10 mouse cellular contexts compared by ENCODE assay signal in genomic region chr17:35222299-35222698, GRCm38 (mm10). TPM values are rescaled to one million over a fixed set of nuclear protein-coding genes. Genes with fewer than 3 reads are reported as not detected.
DNase-seq lines count a peak whose midpoint lies in the region; ATAC-seq and TF ChIP-seq lines count a peak whose summit lies in the region.
"Had no signal": no experiment of that assay in that cellular context is flagged by ENCODE, and none has a peak within 500 bp of the region (broad histone marks: within the 10 kb centered on the region; RNA-seq: fewer than 3 reads in every experiment).

No protein-coding gene starts in this region.

- H3K9ac ChIP-seq in lung, embryonic 16.5 days (ENCODE audit: low read length), result no peak overlapping the region
- H3K9ac ChIP-seq in forebrain, embryonic 14.5 days (ENCODE audit: low read length), result no peak overlapping the region
- no peak overlapping the region for H3K9ac ChIP-seq in midbrain, embryonic 14.5 days (replicated peaks; ENCODE audit: low read length)

- no peaks in the 10 kb centered on the region for H3K27me3 ChIP-seq in lung, embryonic 16.5 days (ENCODE audit: control insufficient read depth, insufficient read depth, low read depth, low read length)
- H3K27me3 ChIP-seq in forebrain, embryonic 14.5 days (replicated peaks; ENCODE audit: control insufficient read depth, insufficient read depth, low read length), result no peaks in the 10 kb centered on the region
- no peaks in the 10 kb centered on the region for H3K27me3 ChIP-seq in midbrain, embryonic 14.5 days (ENCODE audit: control insufficient read depth, insufficient read depth, low read length)

- TF ChIP-seq POLR2A in lung, adult 2 months (IDR thresholded peaks at IDR 0.05; ENCODE audit: borderline replicate concordance, extremely low read depth, low read depth, low read length), result no peak

- H3K4me3 ChIP-seq in lung, embryonic 16.5 days (ENCODE audit: low read length), result no peak overlapping the region
- H3K4me3 ChIP-seq in lung, adult 2 months (replicated peaks; ENCODE audit: extremely low read depth, low read depth, low read length), result no peak overlapping the region
- H3K4me3 ChIP-seq in forebrain, embryonic 14.5 days (ENCODE audit: low read depth, low read length), result no peak overlapping the region
- no peak overlapping the region for H3K4me3 ChIP-seq in midbrain, embryonic 14.5 days (replicated peaks; ENCODE audit: low read depth, low read length)

- no peak for TF ChIP-seq CTCF in lung, adult 2 months (IDR thresholded peaks at IDR 0.05; ENCODE audit: insufficient read depth, low read length)

- no peak for ATAC-seq in lung, embryonic 16.5 days (ENCODE audit: low read depth)
- peak; percentile 59 for ATAC-seq in megakaryocyte, adult 5-6 weeks (ENCODE audit: poor library complexity, severe bottlenecking)
- no peak for ATAC-seq in forebrain, embryonic 14.5 days
- no peak for ATAC-seq in midbrain, embryonic 14.5 days (ENCODE audit: low FRiP score, low TSS enrichment)

- peak; percentile 29 for DNase-seq in adrenal gland, adult 2 months
- no peak for DNase-seq in adrenal gland, adult (ENCODE audit: inconsistent age in 2 of 2, low spot score in 1 of 2)
- no peak for DNase-seq in lung, adult 2 months
- peak; percentile 75 for DNase-seq in thymus, postnatal 4 days
- no peak for DNase-seq in forebrain, embryonic 14.5 days (ENCODE audit: low spot score)
- no peak for DNase-seq in midbrain, embryonic 14.5 days
- DNase-seq: cerebellum, adult 2 months had no signal

- no peaks in the 10 kb centered on the region for H3K9me3 ChIP-seq in lung, embryonic 16.5 days (ENCODE audit: control insufficient read depth, low read length)
- H3K9me3 ChIP-seq in forebrain, embryonic 14.5 days (replicated peaks; ENCODE audit: control insufficient read depth, low read length), result no peaks in the 10 kb centered on the region
- no peaks in the 10 kb centered on the region for H3K9me3 ChIP-seq in midbrain, embryonic 14.5 days (ENCODE audit: control insufficient read depth, low read length)

- H3K36me3 ChIP-seq in lung, embryonic 16.5 days (ENCODE audit: control insufficient read depth, insufficient read depth, low read length), result peaks cover 11% of the 10 kb centered on the region
- H3K36me3 ChIP-seq in forebrain, embryonic 14.5 days (ENCODE audit: control insufficient read depth, insufficient read depth, low read length), result peaks cover 46% of the 10 kb centered on the region
- H3K36me3 ChIP-seq in midbrain, embryonic 14.5 days (ENCODE audit: control insufficient read depth, insufficient read depth, low read length), result peaks cover 40% of the 10 kb centered on the region

- peak overlapping the region; percentile 71 for H3K27ac ChIP-seq in lung, embryonic 16.5 days (ENCODE audit: low read length)
- H3K27ac ChIP-seq in forebrain, embryonic 14.5 days (ENCODE audit: low read depth, low read length), result no peak overlapping the region
- H3K27ac ChIP-seq in midbrain, embryonic 14.5 days (replicated peaks; ENCODE audit: low read depth, low read length), result no peak overlapping the region

- H3K4me1 ChIP-seq in lung, embryonic 16.5 days (replicated peaks; ENCODE audit: control insufficient read depth, insufficient read depth, low read length), result peaks cover 8% of the 10 kb centered on the region
- H3K4me1 ChIP-seq in lung, adult 2 months (ENCODE audit: control insufficient read depth, insufficient read depth, low read length), result peaks cover 23% of the 10 kb centered on the region
- H3K4me1 ChIP-seq in forebrain, embryonic 14.5 days (ENCODE audit: control insufficient read depth, insufficient read depth, low read length), result no peaks in the 10 kb centered on the region
- no peaks in the 10 kb centered on the region for H3K4me1 ChIP-seq in midbrain, embryonic 14.5 days (ENCODE audit: control insufficient read depth, insufficient read depth, low read length)

- H3K4me2 ChIP-seq in lung, embryonic 16.5 days (ENCODE audit: low read depth, low read length), result no peak overlapping the region
- H3K4me2 ChIP-seq in forebrain, embryonic 14.5 days (ENCODE audit: low read length), result no peak overlapping the region
- no peak overlapping the region for H3K4me2 ChIP-seq in midbrain, embryonic 14.5 days (ENCODE audit: low read length)

- WGBS in lung, embryonic 16.5 days, result 60% methylated on average over 6 of the region's 6 CpGs
- WGBS in lung, adult 2 months, result 41% methylated on average over 6 of the region's 6 CpGs
- 85% methylated on average over 6 of the region's 6 CpGs for WGBS in forebrain, embryonic 14.5 days
- WGBS in midbrain, embryonic 14.5 days, result 86% methylated on average over 6 of the region's 6 CpGs

RNA-seq across cellular contexts. Expression of gene Gm16181, which starts 1.7 kb away (rescaled TPM):
- not detected for total RNA-seq in adrenal gland, adult 2 months (2021)
- polyA plus RNA-seq in adrenal gland, adult 2 months (2012; rRNA removed), result 0.31 and 1.3 TPM in 2 replicates
- 1.2 TPM in 1 of 2 replicates, not detected in the other for polyA plus RNA-seq in lung, embryonic 16.5 days (2015; fragmentation: Nextera tagmentation; extraction: Ambion mirVana)
- 1.2 TPM in 1 of 2 replicates, not detected in the other for polyA plus RNA-seq in lung, adult 2 months (2012; rRNA removed)
- 0.76 and 2.5 TPM in 2 replicates for total RNA-seq in megakaryocyte, adult 5-6 weeks (2015)
- total RNA-seq in megakaryocyte, adult 5-6 weeks (2017), result 0.88 and 4.0 TPM in 2 replicates
- polyA plus RNA-seq in forebrain, embryonic 14.5 days (2014; fragmentation: Nextera tagmentation; extraction: Ambion mirVana), result not detected in 2 replicates
- polyA plus RNA-seq in midbrain, embryonic 14.5 days (2014; fragmentation: Nextera tagmentation; extraction: Ambion mirVana), result not detected in 2 replicates
- total RNA-seq: neutrophil, adult 5-6 weeks had no signal
- polyA plus RNA-seq: cerebellum, adult 2 months had no signal

RNA-seq across cellular contexts. Expression of gene Atp6v1g2, which starts 11.2 kb away (rescaled TPM):
- 1 to 10 TPM; 5.6 to 5.7 TPM for total RNA-seq in adrenal gland, adult 2 months (2021)
- 7.2 and 8.5 TPM in 2 replicates for polyA plus RNA-seq in adrenal gland, adult 2 months (2012; rRNA removed)
- polyA plus RNA-seq in lung, embryonic 16.5 days (2015; fragmentation: Nextera tagmentation; extraction: Ambion mirVana), result 4.9 and 5.9 TPM in 2 replicates
- 6.3 and 8.1 TPM in 2 replicates for polyA plus RNA-seq in lung, adult 2 months (2012; rRNA removed)
- 6.2 and 6.9 TPM in 2 replicates for total RNA-seq in megakaryocyte, adult 5-6 weeks (2015)
- 3.0 and 3.6 TPM in 2 replicates for total RNA-seq in megakaryocyte, adult 5-6 weeks (2017)
- 44.0 and 61.1 TPM in 2 replicates for polyA plus RNA-seq in forebrain, embryonic 14.5 days (2014; fragmentation: Nextera tagmentation; extraction: Ambion mirVana)
- 78.1 and 99.0 TPM in 2 replicates for polyA plus RNA-seq in midbrain, embryonic 14.5 days (2014; fragmentation: Nextera tagmentation; extraction: Ambion mirVana)

RNA-seq across cellular contexts. Expression of gene Nfkbil1, which starts 13.3 kb away (rescaled TPM):
- 10 to 100 TPM; 14.1 to 19.4 TPM for total RNA-seq in adrenal gland, adult 2 months (2021)
- polyA plus RNA-seq in adrenal gland, adult 2 months (2012; rRNA removed), result 52.3 and 57.6 TPM in 2 replicates
- 10.0 and 11.0 TPM in 2 replicates for polyA plus RNA-seq in lung, embryonic 16.5 days (2015; fragmentation: Nextera tagmentation; extraction: Ambion mirVana)
- 16.5 and 21.6 TPM in 2 replicates for polyA plus RNA-seq in lung, adult 2 months (2012; rRNA removed)
- 2.2 and 4.5 TPM in 2 replicates for total RNA-seq in megakaryocyte, adult 5-6 weeks (2015)
- total RNA-seq in megakaryocyte, adult 5-6 weeks (2017), result 10.2 and 13.3 TPM in 2 replicates
- 5.1 and 5.2 TPM in 2 replicates for polyA plus RNA-seq in forebrain, embryonic 14.5 days (2014; fragmentation: Nextera tagmentation; extraction: Ambion mirVana)
- polyA plus RNA-seq in midbrain, embryonic 14.5 days (2014; fragmentation: Nextera tagmentation; extraction: Ambion mirVana), result 3.8 and 7.3 TPM in 2 replicates

RNA-seq across cellular contexts. Expression of gene Lta, which starts 17.1 kb away (rescaled TPM):
- under 1 TPM; 0.26 to 0.35 TPM for total RNA-seq in adrenal gland, adult 2 months (2021)
- 0.18 and 0.33 TPM in 2 replicates for polyA plus RNA-seq in adrenal gland, adult 2 months (2012; rRNA removed)
- polyA plus RNA-seq in lung, embryonic 16.5 days (2015; fragmentation: Nextera tagmentation; extraction: Ambion mirVana), result 0.30 TPM in 1 of 2 replicates, not detected in the other
- 1.0 and 1.1 TPM in 2 replicates for polyA plus RNA-seq in lung, adult 2 months (2012; rRNA removed)
- total RNA-seq in megakaryocyte, adult 5-6 weeks (2015), result 0.11 TPM in 1 of 2 replicates, not detected in the other
- total RNA-seq in megakaryocyte, adult 5-6 weeks (2017), result 0.24 TPM in 1 of 2 replicates, not detected in the other
- 0.13 and 0.21 TPM in 2 replicates for polyA plus RNA-seq in forebrain, embryonic 14.5 days (2014; fragmentation: Nextera tagmentation; extraction: Ambion mirVana)
- 0.20 and 0.73 TPM in 2 replicates for polyA plus RNA-seq in midbrain, embryonic 14.5 days (2014; fragmentation: Nextera tagmentation; extraction: Ambion mirVana)

RNA-seq across cellular contexts. Expression of gene Ddx39b, which starts 19.2 kb away (rescaled TPM):
- total RNA-seq in adrenal gland, adult 2 months (2021), result 100 to 1,000 TPM; 192 to 200 TPM
- polyA plus RNA-seq in adrenal gland, adult 2 months (2012; rRNA removed), result 164 and 180 TPM in 2 replicates
- polyA plus RNA-seq in lung, embryonic 16.5 days (2015; fragmentation: Nextera tagmentation; extraction: Ambion mirVana), result 437 and 448 TPM in 2 replicates
- 245 and 304 TPM in 2 replicates for polyA plus RNA-seq in lung, adult 2 months (2012; rRNA removed)
- 166 TPM in 2 replicates for total RNA-seq in megakaryocyte, adult 5-6 weeks (2015)
- total RNA-seq in megakaryocyte, adult 5-6 weeks (2017), result 115 and 125 TPM in 2 replicates
- polyA plus RNA-seq in forebrain, embryonic 14.5 days (2014; fragmentation: Nextera tagmentation; extraction: Ambion mirVana), result 478 and 489 TPM in 2 replicates
- polyA plus RNA-seq in midbrain, embryonic 14.5 days (2014; fragmentation: Nextera tagmentation; extraction: Ambion mirVana), result 386 and 390 TPM in 2 replicates

Comparison
In these comparisons a context has a peak if more than half of its experiments do, and no peak if none do; other contexts are left out.
1. DNase-seq: peak in adrenal gland, adult 2 months (single experiment) and thymus, postnatal 4 days (single experiment); none in adrenal gland, adult (0 of 2), lung, adult 2 months (single experiment), forebrain, embryonic 14.5 days (single experiment) and midbrain, embryonic 14.5 days (single experiment).